Mouse (Mus musculus) lung, adult 2 months (tissue): ENCODE results near the gene Chd1.

Experiments used
- CTCF ChIP-seq: fragments of 200-500 bp; IDR thresholded peaks from 2 replicates; pipeline ENCODE4 v1.5.1; 2011; ENCODE audit warnings: mild to moderate bottlenecking, low read length, control low read depth; ENCODE audit not compliant: insufficient read depth
- POLR2A ChIP-seq: fragments of 200-500 bp; IDR thresholded peaks from 2 replicates; pipeline ENCODE4 v1.6.1; 2011; ENCODE audit warnings: low read depth, mild to moderate bottlenecking, control low read depth, low read length, borderline replicate concordance; ENCODE audit errors: extremely low read depth

GRCm38 (mm10) chr17:15761191-15761590, 56.4 kb downstream of the Chd1 start:
- no peak for TF ChIP-seq POLR2A
- no peak for TF ChIP-seq CTCF
